Mouse (Mus musculus): Measurements from ENCODE around the gene Gm45234. TPM values are rescaled to one million over a fixed set of nuclear protein-coding genes. Genes with fewer than 3 reads are reported as not detected.

The Gm45234 gene
- polyA plus RNA-seq, 1 experiment = not detected

DNA sequence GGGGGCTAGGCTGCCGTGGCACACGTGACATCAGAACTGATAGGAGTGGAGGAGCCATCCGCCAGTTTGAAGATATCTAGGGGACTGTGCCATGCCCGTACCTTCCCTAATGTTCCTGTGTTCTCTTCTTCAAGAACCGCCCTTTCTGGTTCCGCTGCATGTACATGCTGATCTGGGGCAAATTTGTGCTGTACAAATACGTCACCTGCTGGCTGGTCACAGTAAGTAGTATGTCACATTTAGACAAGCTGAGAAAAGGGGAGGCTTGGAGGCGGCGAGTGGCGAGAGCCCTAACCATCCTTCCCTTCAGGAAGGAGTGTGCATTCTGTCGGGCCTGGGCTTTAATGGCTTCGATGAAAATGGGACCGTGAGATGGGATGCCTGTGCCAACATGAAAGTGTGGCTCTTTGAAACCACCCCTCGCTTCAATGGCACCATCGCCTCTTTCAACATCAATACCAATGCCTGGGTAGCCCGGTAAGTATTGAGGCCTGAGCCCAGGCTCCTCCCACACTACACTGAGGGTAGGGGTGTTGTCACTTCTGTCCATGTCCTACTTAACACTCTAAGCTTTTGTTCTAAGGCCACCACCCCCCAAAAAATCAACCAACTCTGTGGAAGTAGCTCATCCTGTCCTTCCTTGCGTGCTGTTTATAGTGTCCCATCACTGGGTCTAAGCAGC, 53.6 kb downstream of the Gm45234 start:
- Histone ChIP-seq H3K4me3 (ENCODE audit: insufficient read depth, low read length) (no peak overlapping the region), H3K4me1 (ENCODE audit: control insufficient read depth, insufficient read depth, low read length) (peaks cover 23% of the 10 kb centered on the region), H3K27ac (ENCODE audit: insufficient read depth, low read depth, low read length) (no peak overlapping the region)
- TF ChIP-seq CTCF (IDR thresholded peaks at IDR 0.05; ENCODE audit: low read depth, low read length) (no peak), POLR2A (IDR thresholded peaks at IDR 0.05; ENCODE audit: borderline replicate concordance, low read depth, low read length) (no peak)

- TF ChIP-seq CTCF (IDR thresholded peaks at IDR 0.05; ENCODE audit: low read depth, low read length) (no peak), POLR2A (IDR thresholded peaks at IDR 0.05; ENCODE audit: borderline replicate concordance, low read depth, low read length) (no peak)
- Histone ChIP-seq H3K4me1 (ENCODE audit: control insufficient read depth, insufficient read depth, low read length) (peaks cover 32% of the 10 kb centered on the region), H3K4me3 (ENCODE audit: insufficient read depth, low read length) (no peak overlapping the region), H3K27ac (ENCODE audit: insufficient read depth, low read depth, low read length) (no peak overlapping the region)
These were observed 54.5 kb downstream of the Gm45234 start for GRCm38 (mm10) chr6:124701338-124701737.

DNA sequence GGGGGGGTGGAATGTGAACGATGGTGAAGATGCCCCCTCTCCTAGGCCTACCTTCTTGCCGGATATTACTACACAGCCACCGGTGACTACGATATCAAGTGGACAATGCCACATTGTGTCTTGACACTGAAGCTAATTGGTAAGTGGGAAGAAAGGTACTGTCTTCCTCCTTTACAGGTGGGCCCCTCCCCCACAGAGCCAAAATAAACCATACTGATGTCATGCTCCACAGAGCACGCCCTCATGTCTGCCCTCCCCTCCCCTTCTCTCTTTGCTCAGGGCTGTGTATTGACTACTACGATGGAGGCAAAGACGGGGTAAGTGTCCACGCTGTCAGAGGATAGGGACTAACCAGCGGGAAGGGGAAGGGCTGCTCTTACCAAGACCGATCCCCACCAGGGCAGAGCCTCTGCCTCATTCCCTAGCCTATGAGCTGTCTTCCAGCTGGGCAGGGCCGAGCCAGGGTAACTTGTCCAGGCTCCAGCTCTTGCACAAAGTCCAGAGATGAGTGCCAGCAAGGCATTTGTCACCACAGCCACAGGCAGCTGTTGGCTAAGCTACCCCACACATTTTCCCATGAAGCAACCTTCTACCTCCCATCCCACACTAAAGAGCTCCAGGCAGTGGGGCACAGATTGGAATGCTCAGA, 55.7 kb downstream of the Gm45234 start:
- TF ChIP-seq CTCF (IDR thresholded peaks at IDR 0.05; ENCODE audit: low read depth, low read length) (no peak), POLR2A (IDR thresholded peaks at IDR 0.05; ENCODE audit: borderline replicate concordance, low read depth, low read length) (no peak)
- H3K27ac ChIP-seq (ENCODE audit: insufficient read depth, low read depth, low read length) = no peak overlapping the region
- peaks cover 37% of the 10 kb centered on the region for H3K4me1 ChIP-seq (ENCODE audit: control insufficient read depth, insufficient read depth, low read length)
- no peak overlapping the region for H3K4me3 ChIP-seq (ENCODE audit: insufficient read depth, low read length)

DNA sequence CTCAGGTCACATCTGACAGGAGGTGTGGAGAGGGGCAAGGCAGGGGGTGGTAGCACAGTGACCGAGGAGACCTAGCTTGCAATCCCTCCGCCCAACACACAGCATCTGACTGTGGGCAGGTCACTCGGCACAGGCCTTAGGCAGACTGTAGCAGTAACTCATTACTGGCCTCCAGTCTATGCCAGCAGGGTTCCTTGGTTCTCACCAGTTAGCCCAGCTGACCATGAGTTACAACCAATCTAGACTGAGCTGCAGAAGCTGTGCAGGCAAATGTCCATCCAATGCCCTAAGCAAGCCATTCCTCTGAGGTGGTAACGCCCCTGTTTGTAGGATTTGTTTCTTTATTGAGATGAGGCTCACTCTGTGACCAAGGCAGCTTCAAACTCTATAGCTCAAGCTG, 56.5 kb downstream of the Gm45234 start:
- Histone ChIP-seq H3K4me1 (ENCODE audit: control insufficient read depth, insufficient read depth, low read length) (peaks cover 37% of the 10 kb centered on the region), H3K4me3 (ENCODE audit: insufficient read depth, low read length) (no peak overlapping the region), H3K27ac (ENCODE audit: insufficient read depth, low read depth, low read length) (no peak overlapping the region)
- TF ChIP-seq CTCF (IDR thresholded peaks at IDR 0.05; ENCODE audit: low read depth, low read length) (no peak), POLR2A (IDR thresholded peaks at IDR 0.05; ENCODE audit: borderline replicate concordance, low read depth, low read length) (no peak)

DNA sequence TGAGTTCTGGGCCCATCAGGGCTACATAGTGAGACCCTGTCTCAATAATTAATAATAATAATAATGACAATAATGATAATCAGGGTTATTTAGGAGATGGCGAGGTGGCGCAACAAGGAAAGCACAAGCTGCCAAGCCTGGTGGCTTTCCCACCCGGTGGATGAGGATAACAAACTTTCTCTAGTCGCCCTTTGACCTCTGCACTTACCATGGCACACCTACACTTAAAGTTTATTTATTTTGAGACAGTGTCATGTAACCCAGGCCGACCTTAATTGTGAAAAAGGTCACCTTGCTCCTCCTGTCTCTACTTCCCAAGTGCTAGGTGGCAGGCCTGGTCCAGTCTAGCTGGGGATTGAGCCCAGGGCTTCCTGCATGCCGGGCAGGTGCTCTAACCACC, 57.1 kb downstream of the Gm45234 start:
- H3K27ac ChIP-seq (ENCODE audit: insufficient read depth, low read depth, low read length) = no peak overlapping the region

GRCm38 (mm10) chr6:124696441-124697150, 59.2 kb downstream of the Gm45234 start:
- TF ChIP-seq CTCF (IDR thresholded peaks at IDR 0.05; ENCODE audit: low read depth, low read length) = no peak
- TF ChIP-seq POLR2A (IDR thresholded peaks at IDR 0.05; ENCODE audit: borderline replicate concordance, low read depth, low read length) = no peak
- Histone ChIP-seq H3K27ac (ENCODE audit: insufficient read depth, low read depth, low read length) (no peak overlapping the region), H3K4me3 (ENCODE audit: insufficient read depth, low read length) (no peak overlapping the region), H3K4me1 (ENCODE audit: control insufficient read depth, insufficient read depth, low read length) (peaks cover 49% of the 10 kb centered on the region)

More for the DNA sequence above, 57.1 kb downstream of the Gm45234 start:
- Histone ChIP-seq H3K4me3 (ENCODE audit: insufficient read depth, low read length) (no peak overlapping the region), H3K4me1 (ENCODE audit: control insufficient read depth, insufficient read depth, low read length) (peaks cover 40% of the 10 kb centered on the region)
- TF ChIP-seq CTCF (IDR thresholded peaks at IDR 0.05; ENCODE audit: low read depth, low read length) = no peak
- TF ChIP-seq POLR2A (IDR thresholded peaks at IDR 0.05; ENCODE audit: borderline replicate concordance, low read depth, low read length) = no peak

DNA sequence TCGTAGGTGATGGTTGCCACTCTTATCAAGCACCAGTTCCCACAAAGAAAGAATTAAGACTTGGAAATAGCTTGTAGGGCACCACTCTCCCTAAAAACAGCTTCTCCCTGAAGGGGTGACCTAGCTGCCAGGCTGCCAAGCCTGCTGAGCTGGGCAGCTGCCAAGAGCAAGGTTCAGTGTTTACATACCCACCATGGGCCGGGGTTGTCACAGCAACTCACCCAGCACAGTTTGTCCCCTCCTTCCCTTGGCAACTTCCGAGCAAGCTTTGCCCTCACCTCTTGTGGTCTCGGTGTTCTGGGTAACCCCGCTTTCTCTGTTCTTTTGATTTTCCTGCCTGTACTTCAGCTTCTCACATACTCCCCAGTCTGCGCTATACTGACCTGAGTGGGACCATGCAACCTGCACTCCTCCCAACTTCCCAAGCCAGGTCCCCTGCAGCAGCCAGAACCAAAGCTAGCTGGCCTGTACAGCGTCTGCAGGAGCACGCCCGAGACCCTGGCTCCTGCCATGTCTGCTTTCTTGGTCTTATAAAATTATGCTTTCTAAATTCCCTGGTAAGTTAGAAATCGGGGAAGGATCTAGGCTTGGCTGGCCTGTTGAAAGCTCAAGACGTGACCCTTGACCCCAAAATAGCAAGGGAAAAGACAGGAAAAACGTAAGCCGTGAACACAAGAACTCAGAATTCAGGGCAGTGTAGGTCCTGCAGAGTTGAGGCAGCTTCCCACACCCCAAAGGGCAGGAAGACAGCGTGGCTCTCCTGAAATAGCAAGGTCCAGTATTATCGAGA, 61.5 kb downstream of the Gm45234 start:
- Histone ChIP-seq H3K4me1 (ENCODE audit: control insufficient read depth, insufficient read depth, low read length) (peaks cover 41% of the 10 kb centered on the region), H3K27ac (ENCODE audit: insufficient read depth, low read depth, low read length) (no peak overlapping the region), H3K4me3 (ENCODE audit: insufficient read depth, low read length) (no peak overlapping the region)
- TF ChIP-seq POLR2A (IDR thresholded peaks at IDR 0.05; ENCODE audit: borderline replicate concordance, low read depth, low read length) = no peak
- no peak for TF ChIP-seq CTCF (IDR thresholded peaks at IDR 0.05; ENCODE audit: low read depth, low read length)

DNA sequence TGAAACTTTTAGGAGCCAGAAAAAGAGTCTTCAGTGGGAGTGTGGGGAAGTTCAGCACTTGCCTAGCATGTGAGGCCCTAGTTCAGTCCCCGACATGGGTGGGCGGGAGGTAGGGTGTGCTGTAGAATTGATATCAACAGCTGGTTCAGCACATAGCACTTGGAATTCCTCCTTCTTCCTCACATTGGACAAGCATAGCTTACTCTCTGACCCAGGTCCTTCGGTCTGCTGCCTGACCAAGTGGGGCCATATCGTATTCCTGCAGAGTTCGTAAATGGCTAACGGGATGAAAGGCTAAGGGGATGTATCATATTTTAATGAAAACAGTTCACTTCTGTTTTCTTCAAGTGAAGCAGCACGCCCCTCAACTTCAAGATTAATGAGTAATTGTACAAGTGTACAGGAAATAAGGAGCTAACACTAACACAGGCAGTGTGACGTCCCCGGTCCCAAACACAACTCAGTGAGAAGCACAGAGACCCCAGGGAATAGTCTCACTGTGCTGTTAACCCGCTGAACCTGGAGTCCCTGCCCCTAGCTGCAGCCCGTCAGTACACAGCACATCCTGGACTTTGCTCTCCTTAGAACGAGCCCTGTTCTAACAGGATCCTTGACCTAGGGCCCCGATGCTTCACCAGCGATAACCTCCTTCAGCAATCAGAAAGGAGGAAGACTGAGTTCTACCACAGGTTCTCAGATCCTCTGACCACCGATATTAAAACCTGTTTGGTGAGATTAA, 62.4 kb downstream of the Gm45234 start:
- Histone ChIP-seq H3K27ac (ENCODE audit: insufficient read depth, low read depth, low read length) (no peak overlapping the region), H3K4me3 (ENCODE audit: insufficient read depth, low read length) (no peak overlapping the region), H3K4me1 (ENCODE audit: control insufficient read depth, insufficient read depth, low read length) (peaks cover 45% of the 10 kb centered on the region)
- TF ChIP-seq CTCF (IDR thresholded peaks at IDR 0.05; ENCODE audit: low read depth, low read length) = no peak
- TF ChIP-seq POLR2A (IDR thresholded peaks at IDR 0.05; ENCODE audit: borderline replicate concordance, low read depth, low read length) = no peak

DNA sequence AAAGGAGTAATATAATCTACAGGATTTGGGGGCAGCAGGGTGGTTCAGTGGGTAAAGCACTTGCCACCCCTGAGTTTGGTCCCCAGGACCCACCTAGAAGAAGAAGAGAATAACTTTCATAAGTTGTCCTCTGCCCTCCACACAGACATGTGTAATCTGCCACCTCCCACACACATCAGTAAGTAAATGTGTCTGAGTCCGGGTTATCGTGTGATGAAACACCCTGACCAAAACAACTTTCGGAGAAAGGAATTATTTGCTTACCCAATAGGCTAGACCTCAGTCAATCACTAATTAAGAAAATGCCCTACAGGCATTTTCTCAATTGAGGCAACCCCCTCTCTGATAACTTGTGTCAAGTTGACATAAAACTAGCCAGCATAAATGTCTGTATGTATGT, 65.3 kb downstream of the Gm45234 start:
- Histone ChIP-seq H3K27ac (ENCODE audit: insufficient read depth, low read depth, low read length) (no peak overlapping the region), H3K4me1 (ENCODE audit: control insufficient read depth, insufficient read depth, low read length) (peaks cover 39% of the 10 kb centered on the region), H3K4me3 (ENCODE audit: insufficient read depth, low read length) (no peak overlapping the region)
- TF ChIP-seq CTCF (IDR thresholded peaks at IDR 0.05; ENCODE audit: low read depth, low read length) (no peak), POLR2A (IDR thresholded peaks at IDR 0.05; ENCODE audit: borderline replicate concordance, low read depth, low read length) (no peak)

Other genes starting within 250 kb of the Gm45234 start
- gene C1ra, start 243.6 kb downstream of the Gm45234 start, polyA plus RNA-seq (2012; ENCODE audit: insufficient read depth, insufficient read length, missing spikeins) = 3.4 and 3.7 TPM in 2 replicates
- gene C1s1, start 213.7 kb downstream of the Gm45234 start, polyA plus RNA-seq (2012; ENCODE audit: insufficient read depth, insufficient read length, missing spikeins) = 0.55 TPM in 1 of 2 replicates, not detected in the other
- not detected in 2 replicates for gene C1rb, start 185.7 kb downstream of the Gm45234 start, polyA plus RNA-seq (2012; ENCODE audit: insufficient read depth, insufficient read length, missing spikeins)
- gene C1s2, start 119.9 kb downstream of the Gm45234 start, polyA plus RNA-seq (2012; ENCODE audit: insufficient read depth, insufficient read length, missing spikeins) = not detected in 2 replicates
- gene Lpcat3, start 93.0 kb downstream of the Gm45234 start, polyA plus RNA-seq (2012; ENCODE audit: insufficient read depth, insufficient read length, missing spikeins) = 57.4 and 70.0 TPM in 2 replicates
- 48.2 and 54.9 TPM in 2 replicates for gene Emg1, start 43.8 kb downstream of the Gm45234 start, polyA plus RNA-seq (2012; ENCODE audit: insufficient read depth, insufficient read length, missing spikeins)
- 94.1 and 97.8 TPM in 2 replicates for gene Phb2, start 43.7 kb downstream of the Gm45234 start, polyA plus RNA-seq (2012; ENCODE audit: insufficient read depth, insufficient read length, missing spikeins)
- gene Ptpn6, start 17.3 kb downstream of the Gm45234 start, polyA plus RNA-seq (2012; ENCODE audit: insufficient read depth, insufficient read length, missing spikeins) = 583 and 614 TPM in 2 replicates
- 221 and 253 TPM in 2 replicates for gene Grcc10, start 14.6 kb downstream of the Gm45234 start, polyA plus RNA-seq (2012; ENCODE audit: insufficient read depth, insufficient read length, missing spikeins)
- 30.1 and 34.0 TPM in 2 replicates for gene Atn1, start 503 bp upstream of the Gm45234 start, polyA plus RNA-seq (2012; ENCODE audit: insufficient read depth, insufficient read length, missing spikeins)
- 1.4 and 2.6 TPM in 2 replicates for gene Eno2, start 13.7 kb upstream of the Gm45234 start, polyA plus RNA-seq (2012; ENCODE audit: insufficient read depth, insufficient read length, missing spikeins)
- gene Lrrc23, start 23.7 kb upstream of the Gm45234 start, polyA plus RNA-seq (2012; ENCODE audit: insufficient read depth, insufficient read length, missing spikeins) = not detected in 2 replicates
- 31.4 and 43.6 TPM in 2 replicates for gene Spsb2, start 52.6 kb upstream of the Gm45234 start, polyA plus RNA-seq (2012; ENCODE audit: insufficient read depth, insufficient read length, missing spikeins)
- gene Tpi1, start 58.3 kb upstream of the Gm45234 start, polyA plus RNA-seq (2012; ENCODE audit: insufficient read depth, insufficient read length, missing spikeins) = 224 and 232 TPM in 2 replicates
- gene Usp5, start 73.5 kb upstream of the Gm45234 start, polyA plus RNA-seq (2012; ENCODE audit: insufficient read depth, insufficient read length, missing spikeins) = 62.3 and 65.0 TPM in 2 replicates
- 70.1 and 76.5 TPM in 2 replicates for gene Cdca3, start 73.5 kb upstream of the Gm45234 start, polyA plus RNA-seq (2012; ENCODE audit: insufficient read depth, insufficient read length, missing spikeins)
- gene Gnb3, start 84.3 kb upstream of the Gm45234 start, polyA plus RNA-seq (2012; ENCODE audit: insufficient read depth, insufficient read length, missing spikeins) = not detected in 2 replicates
- gene P3h3, start 101.7 kb upstream of the Gm45234 start, polyA plus RNA-seq (2012; ENCODE audit: insufficient read depth, insufficient read length, missing spikeins) = 12.1 and 12.9 TPM in 2 replicates
- gene Gpr162, start 108.0 kb upstream of the Gm45234 start, polyA plus RNA-seq (2012; ENCODE audit: insufficient read depth, insufficient read length, missing spikeins) = 43.3 and 52.6 TPM in 2 replicates
- 20.6 and 23.4 TPM in 2 replicates for gene Cd4, start 132.2 kb upstream of the Gm45234 start, polyA plus RNA-seq (2012; ENCODE audit: insufficient read depth, insufficient read length, missing spikeins)
- gene Lag3, start 155.7 kb upstream of the Gm45234 start, polyA plus RNA-seq (2012; ENCODE audit: insufficient read depth, insufficient read length, missing spikeins) = 0.44 TPM in 1 of 2 replicates, not detected in the other
- 820 and 821 TPM in 2 replicates for gene Ptms, start 164.1 kb upstream of the Gm45234 start, polyA plus RNA-seq (2012; ENCODE audit: insufficient read depth, insufficient read length, missing spikeins)
- 186 and 188 TPM in 2 replicates for gene Mlf2, start 175.4 kb upstream of the Gm45234 start, polyA plus RNA-seq (2012; ENCODE audit: insufficient read depth, insufficient read length, missing spikeins)
- gene Cops7a, start 209.5 kb upstream of the Gm45234 start, polyA plus RNA-seq (2012; ENCODE audit: insufficient read depth, insufficient read length, missing spikeins) = 49.3 and 58.7 TPM in 2 replicates
- gene Pianp, start 240.7 kb upstream of the Gm45234 start, polyA plus RNA-seq (2012; ENCODE audit: insufficient read depth, insufficient read length, missing spikeins) = 5.5 and 7.2 TPM in 2 replicates

Data from bone marrow macrophage, adult 2 months (primary cell).